Mouse (Mus musculus) megakaryocyte progenitor cell, adult 5-6 weeks (primary cell): ENCODE results near the gene Nudt11. TPM values are rescaled to one million over a fixed set of nuclear protein-coding genes. Genes with fewer than 3 reads are reported as not detected.
"Not testable (repeated sequence)": the region's sequence is repeated elsewhere in the genome, so short reads cannot be mapped to it uniquely, and the experiment has no call there.

Experiments used
- ATAC-seq: replicated peaks from 2 replicates; pipeline ENCODE4 v1.8.0; 2016; ENCODE audit warnings: mild to moderate bottlenecking, moderate TSS enrichment, inconsistent platforms; ENCODE audit not compliant: poor library complexity
- total RNA-seq, 2 experiments: library from RNA; stranded (forward) in 1 of 2; stranded (reverse) in 1 of 2; fragments of 157-497, 149-512 nt in 1 of 2; fragments of 200-1000 nt in 1 of 2; gene quantifications; 2 replicates each; pipeline versions ENCODE4 v1.2.3 to v1.2.4; 2015 to 2017

Nudt11 gene
- total RNA-seq (2015) (not detected in 2 replicates), total RNA-seq (2017) (0.10 TPM in 1 of 2 replicates, not detected in the other)

DNA sequence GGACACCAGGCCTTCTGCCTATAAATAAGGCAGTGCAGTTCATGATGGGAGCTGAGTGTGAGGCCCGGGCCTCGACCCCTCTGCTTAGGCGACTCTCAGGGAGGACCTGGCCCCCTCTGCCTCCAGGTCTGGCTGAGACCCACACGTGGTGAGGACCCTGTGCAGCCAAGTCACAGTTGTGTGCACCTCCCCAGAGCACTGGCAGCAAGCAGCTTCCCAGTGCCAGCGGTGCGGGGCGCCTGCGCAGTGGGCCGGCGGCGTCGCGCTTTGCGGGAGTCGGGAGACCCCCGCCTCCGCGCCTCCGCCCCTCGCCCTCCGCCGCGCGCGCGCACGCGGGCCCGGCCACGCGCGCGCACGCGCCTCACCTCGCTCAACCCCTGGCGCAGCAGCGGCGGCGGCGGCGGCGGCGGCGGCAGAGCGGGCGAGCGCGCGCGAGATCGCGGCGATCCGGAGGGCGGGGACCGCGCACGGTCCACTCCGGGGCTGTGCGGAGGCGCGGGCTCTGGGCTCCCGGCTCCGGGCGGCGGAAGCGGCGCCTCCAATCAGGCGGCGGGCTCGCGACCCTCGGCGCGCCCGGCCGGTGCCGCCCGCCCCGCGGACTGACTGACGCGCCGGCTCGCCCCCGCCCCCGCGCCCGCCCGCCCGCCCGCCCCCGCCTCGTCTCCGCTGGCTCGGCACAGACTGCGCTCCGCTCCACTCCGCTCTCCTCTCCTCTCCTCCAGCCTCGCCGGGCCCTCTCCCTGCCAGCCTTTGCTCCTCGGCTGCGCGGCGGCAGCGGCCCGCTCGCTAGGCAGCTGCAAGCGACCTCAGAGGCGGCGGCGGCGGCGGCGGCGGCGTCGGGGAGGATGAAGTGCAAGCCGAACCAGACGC lies at the start of gene Nudt11:
TSS of gene Nudt11 (plus strand) at position 388 of the 870 bp plus-strand sequence.
- not testable (repeated sequence) for ATAC-seq

DNA sequence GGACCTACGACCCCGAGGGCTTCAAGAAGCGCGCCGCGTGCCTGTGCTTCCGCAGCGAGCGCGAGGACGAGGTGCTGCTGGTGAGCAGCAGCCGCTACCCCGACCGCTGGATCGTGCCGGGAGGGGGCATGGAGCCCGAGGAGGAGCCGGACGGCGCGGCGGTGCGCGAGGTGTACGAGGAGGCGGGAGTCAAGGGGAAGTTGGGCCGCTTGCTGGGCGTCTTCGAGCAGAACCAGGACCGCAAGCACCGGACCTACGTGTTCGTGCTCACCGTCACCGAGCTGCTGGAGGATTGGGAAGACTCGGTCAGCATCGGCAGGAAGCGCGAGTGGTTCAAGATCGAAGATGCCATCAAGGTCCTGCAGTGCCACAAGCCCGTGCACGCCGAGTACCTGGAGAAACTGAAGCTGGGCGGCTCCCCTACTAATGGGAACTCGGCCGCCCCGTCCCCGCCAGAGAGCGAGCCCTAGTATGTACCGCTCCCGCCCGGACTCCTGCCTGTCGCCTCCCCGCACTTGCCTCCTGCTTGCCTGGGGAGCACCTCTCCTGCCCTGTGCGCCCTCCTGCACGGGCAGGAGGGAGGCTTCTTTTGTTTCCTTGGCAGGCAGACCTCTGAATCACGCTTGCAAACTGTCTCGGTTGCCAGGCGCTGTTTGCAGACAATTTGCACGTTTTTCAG lies 822 bp downstream of the Nudt11 start:
- peak; percentile 26; the same call in 1 of the 2 replicates for ATAC-seq

DNA sequence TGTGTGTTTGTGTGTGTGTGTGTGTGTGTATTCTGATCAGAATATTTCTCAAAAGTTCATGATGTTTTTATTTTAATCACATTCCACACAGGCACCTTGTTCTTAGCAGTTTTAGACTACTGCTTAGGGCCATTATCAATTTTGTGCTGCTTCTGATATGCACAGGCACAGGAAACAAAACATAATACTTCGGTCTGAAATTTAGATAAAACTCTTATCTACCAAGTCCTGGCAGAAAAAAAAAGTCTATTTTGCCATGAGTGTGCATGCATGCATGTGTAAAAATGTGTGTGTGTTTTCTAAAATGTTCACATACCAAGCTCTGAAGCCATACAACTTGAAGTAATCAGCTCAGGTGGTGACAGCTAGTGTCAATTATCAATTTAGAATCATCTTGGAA lies 14.3 kb downstream of the Nudt11 start:
- no peak for ATAC-seq

DNA sequence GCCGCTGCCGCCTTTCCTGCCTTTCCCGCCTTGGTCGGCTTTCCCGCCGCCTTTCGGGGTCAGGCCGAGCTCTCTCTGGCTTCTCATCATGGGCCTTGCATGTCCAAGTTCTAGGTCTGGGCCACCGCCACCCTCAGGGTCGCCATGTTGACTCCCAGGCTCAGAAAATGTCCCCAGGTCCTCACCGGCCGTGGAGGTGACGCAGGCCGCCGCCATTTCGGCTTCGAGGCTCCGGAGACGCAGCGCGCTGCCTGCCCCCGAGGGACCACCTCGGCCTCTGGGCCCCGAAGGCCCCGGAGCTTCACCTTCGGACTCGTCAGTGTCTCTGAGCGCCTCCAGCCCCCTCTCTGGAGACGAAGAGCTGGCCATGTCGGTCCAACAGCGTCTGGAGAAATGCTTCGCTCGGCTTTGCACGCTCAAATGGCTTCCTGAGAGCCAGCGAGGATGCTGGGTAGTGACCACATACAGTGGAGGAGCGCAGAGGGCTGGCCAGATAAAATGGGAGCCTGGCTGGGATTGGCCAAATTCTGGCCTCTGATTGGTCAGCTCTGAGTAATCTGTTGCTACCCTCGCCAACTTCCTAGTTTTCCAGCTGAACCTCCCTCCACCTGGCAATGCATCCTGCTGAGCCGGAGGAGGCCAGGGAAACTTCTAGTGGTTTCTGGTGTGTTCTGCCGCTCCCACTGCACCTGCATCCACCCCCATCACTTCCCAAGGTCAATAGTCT lies 35.9 kb downstream of the Nudt11 start, which contains the start of gene AU022751:
TSS of gene AU022751 (minus strand) at position 466 of the 727 bp plus-strand sequence.
- ATAC-seq = no peak

DNA sequence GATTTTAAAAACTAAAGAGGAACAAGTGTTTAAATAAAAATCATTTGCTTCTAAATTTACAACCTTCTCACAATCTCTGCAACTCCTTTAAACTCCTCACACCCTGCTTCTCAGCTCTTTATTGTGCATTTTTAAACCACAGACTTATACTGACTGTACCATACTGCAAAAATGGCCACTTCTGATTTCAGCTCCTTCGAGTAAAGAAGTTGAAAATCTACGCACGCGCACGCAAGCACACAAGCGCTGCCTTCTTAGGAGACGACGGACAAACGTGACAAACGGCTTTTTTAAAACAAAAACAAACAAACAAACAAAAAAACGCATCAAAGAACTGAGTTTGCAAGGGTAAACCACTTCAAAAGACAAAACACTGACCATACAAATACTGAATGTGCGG lies 44.3 kb downstream of the Nudt11 start:
- ATAC-seq = no peak

DNA sequence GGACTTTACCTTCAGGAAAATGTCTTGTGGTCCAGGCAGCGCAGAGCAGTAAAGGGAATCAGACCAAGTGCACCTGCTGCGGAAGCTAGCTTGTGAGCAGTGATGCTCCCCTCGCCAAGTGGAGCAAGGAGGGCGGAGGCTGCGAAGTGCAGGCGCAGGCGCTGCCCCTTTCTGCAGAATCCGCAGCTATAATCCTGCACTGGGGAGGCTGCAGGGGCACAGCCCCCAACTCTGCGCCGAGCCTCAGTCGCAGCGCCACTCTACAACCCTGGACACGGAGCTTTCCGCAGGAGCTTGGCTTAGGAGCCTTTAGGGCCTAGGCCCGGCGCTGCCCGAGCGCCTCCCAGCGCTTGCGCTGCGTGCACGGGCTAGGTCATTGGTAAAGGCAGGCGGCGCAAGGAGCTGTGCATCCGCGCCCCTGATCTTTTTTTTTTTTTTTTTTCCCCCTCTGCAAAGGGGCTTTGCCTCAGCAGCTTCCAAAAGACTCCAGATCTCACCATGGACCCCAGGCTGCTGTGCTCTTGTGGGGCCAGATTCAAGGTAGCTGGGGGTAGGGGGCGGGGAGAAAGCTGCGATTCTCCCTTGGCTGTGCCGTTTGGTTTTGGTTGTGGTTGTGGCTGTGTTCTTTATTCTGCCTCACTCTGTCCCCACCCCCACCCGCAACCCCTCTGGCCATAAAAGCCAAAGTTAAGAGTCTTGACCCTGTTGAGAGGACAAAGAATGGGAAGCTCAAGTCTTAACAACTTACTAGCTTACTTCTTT lies 44.9 kb downstream of the Nudt11 start:
- no peak for ATAC-seq

Other genes starting within 250 kb of the Nudt11 start
- gene AU022751, start 36.0 kb downstream of the Nudt11 start, total RNA-seq (2015) = not detected in 2 replicates
- gene AU022751, start 36.0 kb downstream of the Nudt11 start, total RNA-seq (2017) = not detected in 2 replicates
- not detected in 2 replicates for gene Nudt10, start 125.6 kb downstream of the Nudt11 start, total RNA-seq (2015)
- gene Nudt10, start 125.6 kb downstream of the Nudt11 start, total RNA-seq (2017) = not detected in 2 replicates